Mouse (Mus musculus): ENCODE results near the gene Pard3.

The Pard3 gene

DNA sequence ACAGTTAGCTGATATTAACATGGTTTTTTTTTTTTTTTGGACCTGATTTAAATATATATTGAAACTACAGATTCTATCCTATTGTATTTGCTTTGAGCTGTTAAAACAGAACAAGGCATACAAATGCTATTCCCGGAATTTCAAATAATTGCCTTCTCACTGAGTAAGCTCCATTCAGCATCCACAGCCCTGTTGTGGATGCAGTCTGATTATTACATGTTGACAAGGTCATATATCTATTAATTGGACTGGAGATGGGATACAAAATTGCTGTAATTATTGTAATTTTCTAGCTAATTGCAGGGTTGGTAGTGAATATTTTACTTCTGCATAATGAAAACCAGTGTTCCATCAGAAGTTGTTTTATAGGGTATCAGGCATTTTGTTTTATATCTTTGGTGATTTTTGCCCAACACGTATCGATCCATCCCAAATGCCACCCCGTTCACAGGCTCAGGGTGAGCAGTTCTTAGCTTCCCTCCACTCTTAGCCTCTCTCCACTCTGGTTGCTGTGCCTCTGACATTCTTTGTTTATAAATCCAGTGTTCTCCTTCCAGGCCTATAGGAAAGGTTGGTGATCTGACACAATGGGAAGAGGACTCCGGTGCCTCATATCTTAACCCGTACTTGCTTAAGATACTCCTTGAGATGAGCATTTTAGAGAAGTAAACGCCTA, 216.7 kb downstream of the Pard3 start:
- in situ Hi-C loops (cut with MboI, MseI) = no loop called here

DNA sequence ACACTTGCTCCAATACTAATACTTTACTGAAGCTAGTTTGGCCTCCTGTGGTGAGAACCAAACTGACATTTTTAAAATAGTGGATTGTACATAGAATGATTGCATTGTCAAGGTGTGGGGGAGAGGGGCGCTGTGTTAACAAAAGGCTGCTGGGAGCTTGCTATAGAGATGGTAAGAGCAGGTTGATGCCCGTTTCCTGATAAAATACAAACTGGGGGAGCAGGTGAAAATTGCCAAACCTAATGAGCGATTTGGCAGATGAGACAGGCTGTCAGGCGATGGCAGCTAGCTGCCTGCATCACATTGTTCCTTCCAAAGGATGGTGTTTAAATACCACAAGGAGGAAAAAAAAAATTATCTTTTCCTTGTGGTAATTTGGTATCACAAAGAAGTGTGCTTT, 217.3 kb downstream of the Pard3 start:
- in situ Hi-C loops (cut with MboI, MseI) = no loop called here

DNA sequence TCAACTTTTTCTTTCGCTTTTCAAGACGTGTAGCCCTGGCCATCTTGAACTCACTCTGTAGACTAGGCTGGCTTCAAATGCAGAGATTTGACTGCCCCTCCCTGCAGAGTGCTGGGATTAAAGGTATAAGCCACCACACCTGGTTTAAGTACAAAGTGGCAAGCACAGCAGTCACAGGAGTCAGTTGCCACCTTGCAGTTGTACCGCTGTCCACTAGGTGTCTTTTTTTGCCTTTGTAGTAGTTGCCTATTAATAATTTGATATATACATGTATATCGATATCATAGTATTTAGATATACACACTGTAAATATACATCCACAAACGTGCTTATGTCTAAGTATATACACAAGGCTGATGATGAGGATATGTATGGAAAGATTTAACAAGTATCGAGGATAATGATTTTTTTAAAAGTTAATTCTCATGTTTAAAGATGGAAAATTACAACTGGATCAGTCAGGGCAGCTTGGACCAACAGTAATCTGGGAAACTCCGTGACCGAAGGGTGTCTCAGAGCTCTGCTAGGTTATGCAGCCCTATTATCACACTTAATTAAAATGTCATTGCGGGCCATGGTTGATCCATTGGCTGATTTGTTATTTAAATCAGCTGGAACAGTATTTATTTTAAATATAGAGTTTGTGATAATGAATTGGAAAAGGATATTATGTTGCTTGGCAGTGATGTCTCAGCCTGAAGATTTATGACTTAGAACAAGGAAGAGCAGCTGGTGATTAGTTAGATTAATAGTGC, 220.9 kb downstream of the Pard3 start:
- in situ Hi-C loops (cut with MboI, MseI) = no loop called here

DNA sequence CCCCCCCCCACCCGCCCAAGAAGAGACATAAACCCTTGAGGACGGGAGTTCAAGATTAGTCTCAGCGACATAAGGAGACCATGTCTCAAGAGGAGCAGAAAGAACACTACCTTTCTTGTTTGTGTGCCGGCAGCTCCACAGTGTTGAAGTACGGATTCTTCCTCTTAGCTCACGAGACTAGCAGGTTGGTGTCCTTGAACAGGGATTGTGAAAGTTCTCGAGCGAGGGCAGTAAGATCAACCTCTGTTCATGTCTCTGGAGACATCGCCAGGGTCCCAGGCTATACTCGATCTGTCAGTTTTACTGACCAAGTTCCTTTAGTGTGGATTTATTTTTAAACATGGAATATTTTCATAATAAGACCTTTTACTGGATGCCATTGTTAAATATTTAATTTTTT, 224.1 kb downstream of the Pard3 start:
- in situ Hi-C loops (cut with MboI, MseI) = no loop called here

DNA sequence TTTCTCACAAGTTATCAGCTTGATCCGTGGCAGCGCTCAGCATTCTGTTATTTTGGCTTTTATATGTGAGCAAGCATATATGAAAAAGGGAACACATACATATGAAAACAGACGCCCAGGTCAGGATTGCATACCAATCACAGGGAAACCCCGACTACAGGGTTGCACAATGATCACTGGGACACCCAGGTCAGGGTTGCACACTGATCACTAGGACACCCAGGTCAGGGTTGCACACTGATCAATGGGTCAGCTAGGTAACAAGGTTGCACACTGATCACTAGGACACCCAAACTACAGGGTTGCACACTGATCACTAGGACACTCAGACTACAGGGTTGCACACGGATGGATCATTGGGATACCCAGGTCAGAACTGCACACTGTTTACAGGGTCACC, 228.6 kb downstream of the Pard3 start:
- in situ Hi-C loops (cut with MboI, MseI) = no loop called here

DNA sequence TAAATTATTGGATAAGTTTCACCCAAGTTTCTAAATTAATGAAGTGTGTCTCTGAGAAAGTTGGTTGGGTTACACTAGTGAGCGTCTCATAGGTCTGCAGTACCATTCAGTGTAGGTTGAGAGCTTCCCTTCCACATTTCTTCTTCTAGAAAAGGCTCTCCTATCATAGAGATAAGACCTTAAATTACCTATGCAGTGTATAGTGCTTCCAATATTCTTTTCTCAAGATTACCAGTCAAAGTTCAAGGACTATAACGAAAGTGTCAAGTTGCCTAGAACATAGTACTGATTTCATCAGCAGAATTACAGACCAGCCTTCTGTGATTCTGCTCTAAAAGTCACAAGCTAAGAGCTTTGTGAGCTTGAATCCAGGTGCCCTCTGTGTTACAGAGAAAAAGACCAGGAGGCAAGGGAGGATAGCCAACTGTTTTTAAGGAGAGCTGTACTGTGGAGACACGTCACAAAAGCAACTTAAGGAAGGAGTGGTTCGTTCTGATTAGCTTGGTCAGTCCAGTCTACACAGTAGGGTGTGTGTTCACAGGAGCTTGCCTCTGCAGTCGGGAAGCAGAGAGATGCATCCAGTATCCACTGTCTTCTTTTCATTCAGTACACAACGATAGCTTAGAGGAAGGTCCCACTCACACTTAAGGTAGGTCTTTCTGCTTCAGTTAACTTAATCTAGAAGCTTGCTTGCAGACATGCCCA, 229.5 kb downstream of the Pard3 start:
- in situ Hi-C loops (cut with MboI, MseI) = no loop called here

DNA sequence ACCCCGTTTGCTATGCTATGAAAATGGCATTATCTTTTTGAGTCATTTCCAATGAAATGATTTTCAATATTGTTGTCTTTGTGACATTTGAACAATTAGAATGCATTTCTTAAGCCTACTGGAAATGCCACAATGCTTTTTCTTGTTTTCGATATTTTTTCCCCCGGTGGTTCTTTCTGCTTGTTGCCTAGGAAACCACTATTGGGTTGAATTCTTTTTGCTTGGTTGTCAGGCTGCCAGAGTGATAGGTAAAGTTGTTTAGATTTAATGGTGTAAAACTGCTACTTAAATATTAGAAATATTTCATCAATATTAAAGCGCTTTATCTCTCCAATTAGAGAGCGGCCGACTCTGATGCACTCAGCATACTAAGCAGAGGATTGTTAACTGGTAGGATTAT, 230.4 kb downstream of the Pard3 start:
- in situ Hi-C loops (cut with MboI, MseI) = no loop called here

DNA sequence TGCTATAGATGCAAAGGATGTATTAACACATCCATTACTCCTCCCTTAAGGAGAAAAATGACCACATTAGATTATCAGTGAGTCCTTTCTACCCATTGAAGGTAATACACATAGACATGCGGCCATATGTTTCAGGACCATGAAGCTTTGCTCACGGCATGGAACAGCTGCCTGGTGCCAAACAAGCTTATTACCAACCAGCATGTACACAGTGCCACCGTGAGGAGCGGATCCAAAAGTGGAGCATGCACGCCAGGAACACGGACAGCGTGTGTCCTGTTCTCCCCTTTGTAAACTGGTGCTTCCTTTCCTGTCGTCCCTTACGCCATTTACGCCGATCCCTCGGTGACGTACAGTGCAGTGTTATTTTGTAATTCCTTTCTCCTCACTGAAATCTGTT, 232.2 kb downstream of the Pard3 start:
- in situ Hi-C loops (cut with MboI, MseI) = no loop called here

DNA sequence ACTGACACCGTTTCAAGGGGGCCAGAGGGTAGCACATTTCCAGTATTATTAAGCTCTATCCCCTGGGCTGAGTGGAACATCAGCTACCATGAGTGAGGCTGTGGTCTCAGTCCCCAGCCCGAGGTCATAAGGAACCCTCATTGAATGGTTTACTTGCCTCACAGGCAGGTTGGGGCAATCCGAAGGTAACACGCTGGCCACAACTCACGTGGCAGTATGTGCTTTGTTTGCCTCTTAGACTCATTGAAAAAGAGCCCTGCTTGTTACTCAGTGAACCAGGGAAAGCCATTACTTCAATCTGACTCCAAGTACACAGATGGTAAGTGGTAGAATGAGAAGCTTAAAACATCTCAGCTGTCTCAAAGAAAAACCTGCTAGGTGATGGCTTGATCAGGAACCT, 236.8 kb downstream of the Pard3 start:
- in situ Hi-C loops (cut with MboI, MseI) = no loop called here

DNA sequence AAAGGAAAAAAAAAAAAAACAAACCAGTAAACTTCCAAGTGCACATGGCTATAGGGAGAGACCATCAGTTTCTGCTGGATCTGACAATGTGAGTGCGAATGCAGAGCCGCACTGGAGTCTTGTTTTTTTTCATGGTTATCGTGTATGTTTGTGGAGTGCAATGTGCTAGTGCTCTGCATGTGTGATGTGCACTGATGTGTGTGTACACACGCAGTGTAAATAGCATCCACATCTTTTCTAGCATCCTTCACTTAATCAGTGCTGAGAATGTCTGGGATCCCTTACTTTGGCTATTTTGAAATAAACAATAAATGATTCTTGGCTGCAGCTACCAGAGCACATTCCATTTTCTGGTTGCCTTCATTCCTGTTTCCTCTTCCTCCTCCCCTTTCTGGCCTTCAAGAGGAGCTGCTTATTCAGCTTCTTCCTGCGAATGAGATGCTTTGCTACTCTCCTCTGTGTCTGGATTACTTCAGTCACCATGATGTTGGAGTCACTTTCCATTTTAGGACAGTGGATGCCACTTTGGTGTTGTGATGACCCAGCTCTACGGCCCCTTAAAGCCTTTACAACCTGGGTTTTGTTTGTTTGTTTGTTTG, 239.3 kb downstream of the Pard3 start:
- in situ Hi-C loops (cut with MboI, MseI) = no loop called here

DNA sequence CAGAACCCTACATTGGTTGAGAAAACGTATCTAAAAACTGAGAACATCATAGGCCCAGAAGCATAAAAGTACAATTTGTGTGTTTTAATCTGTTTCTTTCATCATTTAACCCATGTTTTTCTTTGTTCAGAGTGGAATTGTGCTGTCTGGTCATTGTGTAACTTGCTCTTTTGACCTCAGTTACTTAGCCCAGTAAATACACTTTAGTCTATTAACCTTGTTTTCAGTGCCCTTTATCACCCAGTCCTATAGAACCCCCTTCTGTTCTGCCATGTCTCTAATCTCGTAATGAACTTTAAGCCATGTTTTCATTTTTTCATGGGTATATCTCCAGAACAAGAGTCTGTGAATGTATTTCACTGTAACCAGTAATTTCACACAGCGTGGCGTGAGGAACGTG, 243.3 kb downstream of the Pard3 start:
- in situ Hi-C loops (cut with MboI, MseI) = no loop called here

DNA sequence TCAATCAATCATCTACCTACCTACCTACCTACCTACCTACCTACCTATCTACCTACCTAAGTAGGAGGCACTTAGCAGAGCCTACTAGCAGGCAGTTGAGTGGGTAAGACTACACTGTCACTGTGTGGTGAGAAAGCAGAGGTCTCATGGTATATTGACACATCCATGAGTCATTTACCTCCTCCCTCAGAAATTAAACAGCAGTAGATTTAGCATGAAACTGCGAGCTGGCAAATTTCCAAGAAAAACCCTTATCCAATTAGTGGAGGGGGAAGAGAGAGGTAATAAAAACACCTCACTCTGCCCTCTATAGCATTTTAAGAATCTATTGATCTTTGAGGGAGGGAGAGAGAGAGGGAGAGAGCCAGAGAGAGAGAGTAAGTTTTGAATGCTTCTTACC, 245.7 kb downstream of the Pard3 start:
- in situ Hi-C loops (cut with MboI, MseI) = no loop called here

DNA sequence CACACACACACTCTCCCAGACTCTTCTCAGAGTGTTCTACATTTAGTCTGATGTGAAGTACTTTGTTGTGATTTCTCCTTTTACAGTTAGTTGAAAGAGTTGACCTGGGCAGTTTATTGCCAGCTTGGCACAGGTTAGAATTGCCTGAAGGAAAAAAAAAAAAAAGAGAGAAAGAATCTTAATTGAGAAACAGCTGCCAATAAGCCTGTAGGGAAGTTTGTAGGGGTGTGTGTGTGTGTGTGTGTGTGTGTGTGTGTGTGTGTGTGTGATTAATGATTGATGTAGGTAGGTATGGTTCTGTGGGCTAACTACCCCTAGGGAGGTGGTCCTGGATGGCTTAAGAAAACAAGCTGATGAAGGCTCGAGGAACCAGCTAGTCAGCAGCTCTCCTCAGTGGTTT, 252.1 kb downstream of the Pard3 start:
- in situ Hi-C loops (cut with MboI, MseI) = no loop called here

DNA sequence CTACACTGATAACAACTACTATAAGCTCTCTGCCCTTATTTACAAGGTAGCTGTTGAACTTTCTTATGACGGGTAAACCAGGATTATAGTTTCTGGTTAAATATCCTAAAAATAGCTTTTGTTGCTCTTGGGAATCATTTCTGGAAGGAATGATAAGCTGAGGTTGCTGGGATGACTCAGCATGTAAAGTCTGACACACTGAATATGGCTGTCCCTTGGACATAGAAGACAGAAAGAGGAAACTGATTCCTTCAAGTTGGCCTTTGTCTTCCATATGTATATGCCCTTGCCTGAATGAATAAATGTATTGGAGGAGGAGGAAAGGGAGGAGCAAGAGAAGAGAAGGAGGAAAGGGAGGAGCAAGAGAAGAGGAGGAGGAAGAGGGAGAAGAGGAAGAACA, 254.2 kb downstream of the Pard3 start:
- in situ Hi-C loops (cut with MboI, MseI) = no loop called here

DNA sequence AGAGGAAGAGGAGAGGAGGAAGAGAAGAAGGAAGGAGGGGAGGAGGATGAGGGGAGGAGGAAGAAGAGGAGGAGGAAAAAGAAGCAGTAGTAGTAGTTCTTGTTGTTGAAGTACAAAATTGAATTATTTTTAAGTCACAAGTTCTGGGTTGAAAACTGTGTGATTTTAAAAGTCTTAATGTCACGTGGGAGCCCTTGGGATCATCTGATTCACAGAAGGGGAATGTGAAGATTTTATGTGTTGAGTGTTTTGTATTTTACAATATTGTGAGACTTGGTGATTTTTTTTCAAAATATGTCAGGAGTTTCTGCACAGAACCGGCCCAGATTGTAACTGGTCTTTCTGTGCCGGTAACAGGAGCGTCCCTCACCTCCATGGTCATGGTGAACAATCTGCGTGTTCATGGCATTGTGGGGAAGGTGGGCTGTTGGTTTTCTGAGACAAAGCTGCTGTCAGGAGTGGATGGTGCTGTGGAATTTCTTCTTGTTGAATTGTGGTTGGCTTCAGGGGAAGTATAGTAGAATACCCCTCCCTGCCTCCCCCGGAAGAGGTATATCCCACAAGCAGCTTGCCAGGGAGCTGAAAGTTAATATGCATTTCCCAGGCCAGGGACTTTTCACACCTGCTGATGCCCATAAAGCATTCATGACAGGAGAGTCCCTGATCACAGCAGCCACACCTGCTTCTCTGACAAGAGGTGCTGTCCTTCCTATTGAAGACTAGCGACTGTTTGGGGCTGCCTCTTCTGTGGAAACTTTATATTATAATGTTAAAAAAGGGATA, 254.9 kb downstream of the Pard3 start:
- in situ Hi-C loops (cut with MboI, MseI) = no loop called here

DNA sequence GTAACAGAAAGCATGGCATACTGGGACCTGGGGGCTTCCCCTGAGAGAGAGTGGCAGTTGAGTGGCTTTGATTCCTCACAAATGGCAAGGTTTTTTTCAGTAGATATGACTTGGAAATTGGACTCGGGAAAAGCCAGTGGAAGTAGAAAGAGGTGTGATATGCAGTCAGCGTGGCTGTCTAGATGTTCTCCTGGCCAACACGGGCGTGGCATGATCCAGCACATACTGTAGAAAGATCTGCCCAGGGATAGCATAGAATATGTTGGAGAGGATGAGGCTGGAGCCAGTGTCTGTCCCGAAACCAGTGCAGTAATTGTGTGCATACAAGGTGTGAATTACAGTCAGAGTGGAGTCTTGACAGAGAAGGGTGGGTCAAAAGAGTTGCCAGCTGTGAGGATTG, 257.2 kb downstream of the Pard3 start:
- in situ Hi-C loops (cut with MboI, MseI) = no loop called here

DNA sequence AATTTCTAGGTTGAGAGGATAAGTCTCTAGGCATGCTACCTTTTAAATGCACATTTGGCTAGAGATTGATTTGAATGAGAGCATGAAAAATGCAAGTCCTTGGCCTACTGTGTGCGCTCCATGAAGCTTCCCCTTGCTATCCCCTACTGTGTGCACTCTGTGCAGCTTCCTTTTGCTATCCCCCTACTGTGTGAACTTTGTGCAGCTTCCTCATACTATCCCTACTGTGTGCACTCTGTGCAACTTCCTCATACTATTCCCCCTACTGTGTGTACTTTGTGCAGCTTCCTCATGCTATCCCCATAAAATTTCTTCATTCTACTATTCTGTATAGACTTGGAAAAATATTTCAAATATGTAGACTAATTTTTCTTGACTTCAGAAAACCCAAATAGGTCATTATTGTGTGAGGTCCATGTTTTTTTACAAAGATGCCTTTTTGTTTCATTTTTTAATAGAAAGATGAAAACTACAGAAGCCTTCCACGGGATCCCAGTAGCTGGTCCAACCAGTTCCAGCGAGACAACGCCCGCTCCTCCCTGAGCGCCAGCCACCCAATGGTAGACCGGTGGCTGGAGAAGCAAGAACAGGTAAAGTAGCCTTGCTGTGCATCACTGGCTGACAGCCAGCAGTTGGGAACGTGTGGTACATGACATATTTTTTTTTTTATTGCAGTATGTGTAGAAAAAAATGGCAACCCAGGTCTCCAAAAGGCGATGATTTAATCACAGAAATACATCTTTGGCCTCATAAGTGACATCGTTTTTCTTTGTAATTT, 260.1 kb downstream of the Pard3 start:
- in situ Hi-C loops (cut with MboI, MseI) = no loop called here

DNA sequence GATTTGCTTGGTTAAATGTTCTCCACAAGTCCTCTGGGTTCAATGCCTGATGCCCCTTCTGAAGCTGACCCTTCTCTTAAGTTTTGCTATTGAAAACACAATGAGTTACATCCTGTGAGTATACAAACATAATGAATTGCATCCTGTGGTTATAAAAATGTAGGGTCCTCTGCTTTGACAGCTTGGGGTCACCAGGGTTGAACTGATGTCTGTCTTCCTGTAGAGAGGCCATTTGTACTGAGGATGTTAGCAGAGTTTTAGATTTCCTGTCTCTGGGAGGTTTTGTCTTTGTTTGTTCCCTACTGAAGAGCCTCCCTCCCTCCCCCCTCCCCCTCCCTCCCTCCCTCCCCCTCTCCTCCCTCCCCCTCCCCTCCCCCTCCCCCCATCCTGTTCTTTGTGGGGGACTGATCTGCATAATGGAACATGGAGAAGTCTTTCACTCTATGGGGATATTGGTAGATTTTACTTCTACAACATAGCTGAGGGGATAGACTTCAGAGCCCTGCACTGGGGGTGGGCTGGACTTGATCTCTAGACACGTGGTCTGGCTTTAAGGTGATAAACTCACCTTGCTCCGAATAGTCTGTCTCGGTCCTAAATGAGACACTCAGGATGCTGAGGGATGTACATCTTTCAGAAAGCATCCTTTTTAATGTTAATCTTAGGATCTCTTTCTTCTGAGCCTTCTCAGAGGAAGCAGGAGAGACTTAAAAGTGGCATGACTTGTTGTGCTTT, 261.3 kb downstream of the Pard3 start:
- in situ Hi-C loops (cut with MboI, MseI) = no loop called here

DNA sequence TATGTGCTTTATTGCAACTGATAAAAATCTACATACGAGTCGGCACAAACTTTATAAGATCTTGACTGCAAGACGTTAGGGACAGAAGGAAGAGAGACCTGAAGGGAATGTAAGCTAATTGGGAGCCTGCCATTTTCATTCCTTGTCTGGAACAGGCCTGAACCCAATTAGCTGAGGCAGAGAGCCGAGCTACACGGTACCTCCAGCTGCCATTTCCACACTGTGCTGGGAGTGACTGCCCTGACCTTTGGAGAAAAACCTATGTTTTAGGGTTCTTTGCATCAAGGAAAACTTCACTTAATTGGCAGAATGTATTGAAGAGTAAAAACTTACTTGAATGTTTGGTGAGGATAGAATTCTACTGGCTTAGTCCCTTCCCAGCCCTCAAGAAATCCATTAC, 262.1 kb downstream of the Pard3 start:
- in situ Hi-C loops (cut with MboI, MseI) = no loop called here
